Mouse (Mus musculus) olfactory bulb, adult 2 months (tissue): Measurements from ENCODE around the gene Fam174b.

Experiments used
- CTCF ChIP-seq: fragments of 200-500 bp; IDR thresholded peaks from 2 replicates; pipeline ENCODE4 v1.5.1; 2012; ENCODE audit warnings: low read depth, mild to moderate bottlenecking, low read length, moderate library complexity; ENCODE audit not compliant: insufficient read depth
- POLR2A ChIP-seq: fragments of 200-500 bp; IDR thresholded peaks from 2 replicates; pipeline ENCODE4 v1.6.1; 2012; ENCODE audit warnings: mild to moderate bottlenecking, low read depth, low read length, moderate library complexity; ENCODE audit not compliant: insufficient read depth

- TF ChIP-seq CTCF (no peak), POLR2A (no peak)
These were observed 26.6 kb upstream of the Fam174b start for GRCm38 (mm10) chr7:73713506-73713905.
